Mouse (Mus musculus) intestine, embryonic 16.5 days (tissue): ENCODE results near the gene Prdm15. TPM values are rescaled to one million over a fixed set of nuclear protein-coding genes. Genes with fewer than 3 reads are reported as not detected.
A peak's percentile ranks its signal among the peaks of the same experiment; 100 is the strongest.

Experiments used
- ATAC-seq: fragments of 200-750 bp; cut with Nextera tagmentation; 2 replicates; pipeline ENCODE4 v1.8.0; 2017; ENCODE audit warnings: moderate TSS enrichment, moderate library complexity
- H3K27ac ChIP-seq: fragments of 300-500 bp; sonication (generic); 2 replicates; pipeline ENCODE4 v1.5.1; 2014; ENCODE audit warnings: mild to moderate bottlenecking, low read length
- H3K27me3 ChIP-seq: fragments of 300-500 bp; sonication (generic); replicated peaks from 2 replicates; pipeline ENCODE4 v1.6.1; 2014; ENCODE audit warnings: low read length, control low read depth, mixed read lengths; ENCODE audit not compliant: control insufficient read depth, insufficient read depth
- H3K36me3 ChIP-seq: fragments of 300-500 bp; sonication (generic); 2 replicates; pipeline ENCODE4 v1.6.1; 2014; ENCODE audit warnings: low read length, control low read depth; ENCODE audit not compliant: control insufficient read depth, insufficient read depth
- H3K4me1 ChIP-seq: fragments of 300-500 bp; sonication (generic); 2 replicates; pipeline ENCODE4 v1.6.1; 2014; ENCODE audit warnings: low read length, control low read depth, mixed read lengths; ENCODE audit not compliant: control insufficient read depth, insufficient read depth
- H3K4me2 ChIP-seq: fragments of 300-500 bp; sonication (generic); 2 replicates; pipeline ENCODE4 v1.6.1; 2014; ENCODE audit warnings: low read depth, low read length, control low read depth
- H3K4me3 ChIP-seq: fragments of 300-500 bp; sonication (generic); 2 replicates; pipeline ENCODE4 v1.5.1; 2014; ENCODE audit warnings: mild to moderate bottlenecking, low read length
- H3K9ac ChIP-seq: fragments of 300-500 bp; sonication (generic); 2 replicates; pipeline ENCODE4 v1.6.1; 2014; ENCODE audit warnings: low read depth, low read length
- H3K9me3 ChIP-seq: fragments of 300-500 bp; sonication (generic); 2 replicates; pipeline ENCODE4 v1.6.1; 2016; ENCODE audit warnings: low read length, control low read depth; ENCODE audit not compliant: control insufficient read depth
- WGBS: fragments of 180-500 bp; shearing (Covaris S2); extraction: QIAGEN DNeasy Blood & Tissue Kit; methylation state at CpG from one replicate; pipeline ENCODE4 v1.1.7; 2014; 5-methylcytosine and 5-hydroxymethylcytosine counted together
- polyA plus RNA-seq: library from polyadenylated mRNA; unstranded; fragments of >200 nt; fragmentation: Nextera tagmentation; extraction: Ambion mirVana; gene quantifications from 2 replicates; pipeline ENCODE4 v1.2.1, GENCODE M21; 2015

Prdm15 gene
- polyA plus RNA-seq, 1 experiment from 2014 or later: 7.8 TPM

DNA sequence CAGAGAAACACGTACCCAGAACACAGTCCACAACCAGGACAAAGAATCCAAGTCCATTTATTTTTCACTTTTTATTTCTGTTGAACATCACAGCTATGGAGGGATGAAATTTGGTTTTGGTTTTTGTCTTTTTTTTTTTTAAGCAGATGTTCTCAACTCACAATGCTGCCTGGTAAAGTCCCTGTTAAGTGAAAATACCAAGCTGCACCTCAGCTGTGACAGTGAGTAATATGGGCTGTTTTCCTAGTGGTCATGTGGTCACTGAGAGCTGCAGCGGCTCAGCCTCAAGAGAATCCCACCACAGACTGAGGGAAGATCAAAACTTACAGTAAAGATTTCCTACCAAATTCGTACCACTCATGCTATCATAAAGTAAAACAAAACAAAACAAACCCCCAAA, 19.5 kb downstream of the Prdm15 start:
- Histone ChIP-seq H3K27me3 (no peaks in the 10 kb centered on the region), H3K27ac (no peak overlapping the region), H3K9ac (no peak overlapping the region), H3K4me1 (no peaks in the 10 kb centered on the region), H3K4me3 (no peak overlapping the region), H3K4me2 (no peak overlapping the region), H3K9me3 (no peaks in the 10 kb centered on the region), H3K36me3 (peaks cover 8% of the 10 kb centered on the region)
- no peak for ATAC-seq
- WGBS: 80% methylated on average over 3 of the region's 3 CpGs

GRCm38 (mm10) chr16:97828207-97828606, 23.4 kb downstream of the Prdm15 start:
- Histone ChIP-seq H3K36me3 (peaks cover 5% of the 10 kb centered on the region), H3K27me3 (no peaks in the 10 kb centered on the region), H3K9ac (no peak overlapping the region), H3K4me3 (no peak overlapping the region), H3K9me3 (no peaks in the 10 kb centered on the region), H3K4me1 (no peaks in the 10 kb centered on the region; the same call in 1 of the 2 replicates), H3K27ac (0 out of 2 replicates have a peak overlapping the region, but pooled peaks have one; percentile 15), H3K4me2 (no peak overlapping the region)
- peak; percentile 78 for ATAC-seq
- WGBS: 87% methylated on average over 1 of the region's 1 CpGs

- ATAC-seq: peak; percentile 76
- 71% methylated on average over 6 of the region's 6 CpGs for WGBS
- H3K27ac ChIP-seq: no peak overlapping the region
Measured at GRCm38 (mm10) chr16:97823311-97824007, 28.2 kb downstream of the Prdm15 start.

GRCm38 (mm10) chr16:97819532-97819931, 32.1 kb downstream of the Prdm15 start:
- no peaks in the 10 kb centered on the region; the same call in 1 of the 2 replicates for H3K4me1 ChIP-seq
- no peak overlapping the region for H3K4me3 ChIP-seq
- H3K9me3 ChIP-seq: no peaks in the 10 kb centered on the region
- H3K36me3 ChIP-seq: peaks cover 12% of the 10 kb centered on the region
- WGBS: 87% methylated on average over 4 of the region's 4 CpGs
- no peak overlapping the region for H3K9ac ChIP-seq
- H3K27ac ChIP-seq: no peak overlapping the region
- H3K27me3 ChIP-seq: no peaks in the 10 kb centered on the region
- H3K4me2 ChIP-seq: no peak overlapping the region
- ATAC-seq: no peak

More at GRCm38 (mm10) chr16:97823311-97824007, 28.2 kb downstream of the Prdm15 start:
- no peaks in the 10 kb centered on the region; the same call in 1 of the 2 replicates for H3K4me1 ChIP-seq
- H3K4me3 ChIP-seq: no peak overlapping the region
- no peaks in the 10 kb centered on the region for H3K27me3 ChIP-seq
- H3K9ac ChIP-seq: no peak overlapping the region
- H3K9me3 ChIP-seq: no peaks in the 10 kb centered on the region
- H3K4me2 ChIP-seq: no peak overlapping the region
- peaks cover 8% of the 10 kb centered on the region for H3K36me3 ChIP-seq

DNA sequence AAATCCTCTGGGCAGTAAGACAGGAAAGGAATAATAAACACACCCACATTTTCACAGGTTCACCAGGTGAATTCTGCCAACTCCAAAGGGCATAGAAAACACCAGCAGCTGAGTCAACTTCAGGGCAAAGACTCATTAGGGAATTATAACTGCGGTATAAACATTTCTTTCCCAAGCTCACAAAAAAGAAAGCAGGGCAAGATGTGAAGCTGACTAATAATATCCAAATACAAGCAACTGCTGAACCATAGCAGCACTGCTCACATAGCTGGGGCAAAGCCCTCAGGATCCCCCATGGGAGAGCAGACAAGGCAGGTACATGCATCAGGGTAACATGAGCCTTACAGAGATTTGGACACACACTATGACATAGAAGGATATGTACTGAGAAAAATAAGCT, 34.2 kb downstream of the Prdm15 start:
- Histone ChIP-seq H3K9ac (no peak overlapping the region), H3K4me2 (no peak overlapping the region), H3K4me1 (no peaks in the 10 kb centered on the region), H3K36me3 (peaks cover 15% of the 10 kb centered on the region), H3K4me3 (no peak overlapping the region), H3K27ac (no peak overlapping the region), H3K9me3 (no peaks in the 10 kb centered on the region), H3K27me3 (no peaks in the 10 kb centered on the region)
- WGBS: 88% methylated on average over 1 of the region's 1 CpGs
- no peak for ATAC-seq

- 87% methylated on average over 5 of the region's 5 CpGs for WGBS
- no peak overlapping the region for H3K4me3 ChIP-seq
- no peak overlapping the region for H3K9ac ChIP-seq
- H3K27me3 ChIP-seq: no peaks in the 10 kb centered on the region
- no peaks in the 10 kb centered on the region for H3K4me1 ChIP-seq
- no peak overlapping the region for H3K27ac ChIP-seq
- peak; percentile 46; the same call in 1 of the 2 replicates for ATAC-seq
- H3K4me2 ChIP-seq: no peak overlapping the region
- H3K9me3 ChIP-seq: no peaks in the 10 kb centered on the region
- peaks cover 18% of the 10 kb centered on the region for H3K36me3 ChIP-seq
Measured at GRCm38 (mm10) chr16:97815269-97815668, 36.4 kb downstream of the Prdm15 start.

- no peaks in the 10 kb centered on the region for H3K4me1 ChIP-seq
- H3K27me3 ChIP-seq: no peaks in the 10 kb centered on the region
- no peak overlapping the region for H3K4me2 ChIP-seq
- no peak overlapping the region for H3K9ac ChIP-seq
- H3K27ac ChIP-seq: no peak overlapping the region
- no peak for ATAC-seq
- H3K9me3 ChIP-seq: no peaks in the 10 kb centered on the region
- WGBS: 96% methylated on average over 2 of the region's 2 CpGs
- no peak overlapping the region for H3K4me3 ChIP-seq
- peaks cover 18% of the 10 kb centered on the region for H3K36me3 ChIP-seq
Measured at GRCm38 (mm10) chr16:97814060-97814459, 37.6 kb downstream of the Prdm15 start.

DNA sequence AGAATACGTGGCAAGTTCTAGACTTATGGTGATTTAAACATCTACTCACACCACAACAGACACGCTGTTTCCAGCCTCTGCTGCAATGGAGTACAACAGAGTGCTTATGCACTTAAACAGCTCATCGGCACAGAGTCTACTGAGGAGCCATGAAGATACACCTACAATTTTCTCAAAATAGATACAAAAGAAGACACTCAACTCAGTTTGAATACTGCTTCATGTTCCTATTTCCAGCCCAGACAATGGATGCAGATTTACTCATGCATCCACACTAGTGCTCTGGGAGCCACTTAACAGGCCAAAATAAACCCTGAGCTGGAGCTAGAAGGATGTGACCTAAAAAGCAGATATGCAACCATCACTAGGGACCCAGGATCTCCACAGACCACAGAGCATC, 42.8 kb downstream of the Prdm15 start:
- Histone ChIP-seq H3K27ac (no peak overlapping the region), H3K4me2 (no peak overlapping the region), H3K4me3 (no peak overlapping the region), H3K9me3 (no peaks in the 10 kb centered on the region), H3K9ac (no peak overlapping the region), H3K4me1 (no peaks in the 10 kb centered on the region), H3K36me3 (peaks cover 22% of the 10 kb centered on the region), H3K27me3 (no peaks in the 10 kb centered on the region)
- WGBS: 96% methylated on average over 3 of the region's 3 CpGs
- no peak for ATAC-seq

DNA sequence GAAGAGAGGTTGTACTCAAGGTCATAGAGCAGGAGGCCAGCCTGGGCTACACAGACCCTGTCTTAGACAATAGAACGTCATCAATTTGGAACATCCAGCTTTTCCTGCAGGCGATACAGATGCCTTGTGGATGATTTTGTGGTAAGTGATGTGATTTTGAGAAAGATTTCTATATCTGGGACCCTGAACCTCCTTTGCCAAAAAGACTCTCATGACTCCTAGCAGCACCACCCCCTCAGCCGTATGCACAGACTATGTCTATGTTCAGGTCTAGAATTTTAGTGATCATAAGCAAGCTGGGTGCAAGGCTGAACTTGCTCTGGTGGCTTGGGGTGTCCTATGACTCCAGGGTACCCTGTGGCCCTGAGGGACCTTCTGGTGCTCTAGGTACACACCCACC, 46.0 kb downstream of the Prdm15 start:
- Histone ChIP-seq H3K27ac (no peak overlapping the region), H3K4me2 (no peak overlapping the region), H3K9ac (no peak overlapping the region), H3K27me3 (no peaks in the 10 kb centered on the region), H3K4me3 (no peak overlapping the region), H3K36me3 (peaks cover 13% of the 10 kb centered on the region), H3K9me3 (no peaks in the 10 kb centered on the region), H3K4me1 (no peaks in the 10 kb centered on the region)
- ATAC-seq: no peak
- 91% methylated on average over 3 of the region's 3 CpGs for WGBS
